Mouse (Mus musculus) T-cell, adult 2 months (primary cell): ENCODE results near the gene Nuak1.

Experiments
- DNase-seq: peaks from one replicate; pipeline ENCODE4 v3.0.0; 2022; ENCODE audit warnings: low spot score

Gene Nuak1

GRCm38 (mm10) chr10:84381276-84381798, 59.1 kb downstream of the Nuak1 start:
- DNase-seq = no peak

GRCm38 (mm10) chr10:84379366-84379765, 61.0 kb downstream of the Nuak1 start:
- DNase-seq = no peak

DNA sequence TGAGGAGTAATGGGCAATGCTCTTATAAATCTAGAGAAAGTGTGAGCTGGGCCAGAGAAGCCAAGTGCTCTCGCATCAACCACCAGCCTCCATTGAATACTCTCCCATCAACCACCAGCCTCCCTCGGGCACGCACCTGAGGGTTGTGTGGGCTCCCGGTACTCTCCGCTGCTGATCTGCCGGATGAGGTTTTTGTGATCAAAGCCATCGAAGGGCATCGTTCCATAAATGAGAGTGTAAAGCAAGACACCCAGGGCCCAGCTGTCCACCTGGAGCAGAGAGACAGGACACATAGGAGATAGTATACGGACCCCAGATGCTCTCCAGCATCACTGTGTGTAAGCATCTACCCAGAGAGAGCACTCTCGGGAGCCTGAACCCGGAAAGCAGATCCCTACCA, 62.4 kb downstream of the Nuak1 start:
- DNase-seq = no peak

DNA sequence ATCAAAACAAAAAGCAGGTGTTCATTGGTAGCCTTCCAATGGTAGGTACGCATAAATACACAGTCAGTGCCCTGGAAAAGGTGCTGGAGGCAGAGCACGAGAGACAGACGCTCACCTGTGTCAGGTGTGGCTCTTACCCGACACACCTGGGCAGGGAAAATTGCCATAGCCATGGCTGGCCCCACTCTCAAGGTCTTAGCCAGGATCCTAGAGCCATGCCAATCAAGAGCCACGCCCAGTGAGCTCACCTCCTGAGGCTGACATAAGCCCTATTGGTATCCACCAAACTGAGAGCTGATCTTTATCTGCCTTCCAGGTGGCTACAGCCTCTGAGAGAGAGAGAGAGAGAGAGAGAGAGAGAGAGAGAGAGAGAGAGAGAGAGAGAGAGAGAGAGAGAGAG, 64.1 kb downstream of the Nuak1 start:
- DNase-seq = no peak

DNA sequence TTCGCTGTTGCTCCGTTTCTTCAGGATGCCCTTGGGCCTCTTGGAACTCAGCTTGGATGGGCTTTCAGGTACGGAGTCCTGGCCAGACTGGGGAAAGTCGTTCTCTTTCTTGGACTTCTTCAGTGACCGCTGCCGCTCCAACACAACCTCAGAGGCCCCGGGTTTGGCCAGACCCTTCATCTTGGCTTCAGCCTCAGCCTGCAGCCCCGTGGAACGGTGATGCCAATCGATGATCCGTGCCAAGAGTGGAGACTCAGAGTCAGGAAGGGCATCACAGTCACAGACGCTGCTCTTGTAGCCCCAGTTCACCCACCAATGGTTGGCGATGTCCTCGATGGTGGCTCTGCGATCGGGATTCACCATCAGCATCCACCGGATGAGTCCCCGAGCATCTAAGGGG, 65.4 kb downstream of the Nuak1 start:
- DNase-seq = no peak

- DNase-seq = no peak
These were observed 66.9 kb downstream of the Nuak1 start for GRCm38 (mm10) chr10:84373476-84373875.

DNA sequence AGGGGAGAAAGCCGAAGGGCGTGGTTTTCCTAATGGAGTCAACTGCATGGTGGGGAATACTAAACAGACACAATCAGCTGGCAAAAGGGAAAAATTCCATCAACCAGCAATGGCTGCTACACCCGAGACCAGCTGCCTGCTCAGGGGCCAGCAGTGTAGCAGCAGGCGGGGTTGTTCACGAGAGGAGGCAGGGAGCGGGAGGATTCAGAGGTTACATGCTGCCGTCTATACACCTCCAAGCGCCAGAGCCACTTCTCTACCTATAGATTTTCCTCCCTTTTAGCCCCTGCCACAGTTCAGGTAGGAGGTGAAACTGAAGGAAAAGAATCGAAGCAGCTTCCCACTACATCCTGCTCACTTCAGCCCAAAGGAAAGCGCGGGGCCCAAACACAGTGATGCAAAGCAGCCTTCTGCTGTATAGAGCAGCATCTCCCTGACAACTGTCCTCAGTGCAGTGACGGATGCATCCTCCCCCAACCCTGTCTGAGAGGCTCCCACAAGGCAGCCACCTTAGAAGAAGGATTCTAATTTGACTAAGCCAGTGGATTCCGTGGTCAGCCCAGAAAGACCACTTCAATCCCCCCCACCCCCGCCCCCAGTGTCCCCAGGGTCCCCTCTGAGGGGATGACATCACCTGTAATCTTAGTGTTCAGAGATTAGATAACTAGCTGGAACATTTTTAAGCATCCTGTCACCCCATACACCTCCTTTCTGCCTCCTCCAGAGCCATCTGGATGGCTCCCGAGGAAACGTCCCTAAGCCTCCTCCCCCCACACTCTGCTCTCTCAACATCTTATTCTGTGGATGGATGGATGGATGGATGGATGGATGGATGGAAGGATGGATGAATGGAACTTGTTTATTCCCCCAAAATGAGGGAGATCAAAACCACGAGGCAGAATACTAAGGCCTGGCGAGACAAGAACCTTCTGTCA, 68.0 kb downstream of the Nuak1 start:
- no peak for DNase-seq

- DNase-seq = no peak
These were observed 68.7 kb downstream of the Nuak1 start for GRCm38 (mm10) chr10:84371681-84372160.

- DNase-seq = no peak
These were observed 69.2 kb downstream of the Nuak1 start for GRCm38 (mm10) chr10:84371230-84371629.

GRCm38 (mm10) chr10:84369646-84370314, 70.6 kb downstream of the Nuak1 start:
- DNase-seq = no peak

- no peak for DNase-seq
These were observed 72.2 kb downstream of the Nuak1 start for GRCm38 (mm10) chr10:84368185-84368584.

DNA sequence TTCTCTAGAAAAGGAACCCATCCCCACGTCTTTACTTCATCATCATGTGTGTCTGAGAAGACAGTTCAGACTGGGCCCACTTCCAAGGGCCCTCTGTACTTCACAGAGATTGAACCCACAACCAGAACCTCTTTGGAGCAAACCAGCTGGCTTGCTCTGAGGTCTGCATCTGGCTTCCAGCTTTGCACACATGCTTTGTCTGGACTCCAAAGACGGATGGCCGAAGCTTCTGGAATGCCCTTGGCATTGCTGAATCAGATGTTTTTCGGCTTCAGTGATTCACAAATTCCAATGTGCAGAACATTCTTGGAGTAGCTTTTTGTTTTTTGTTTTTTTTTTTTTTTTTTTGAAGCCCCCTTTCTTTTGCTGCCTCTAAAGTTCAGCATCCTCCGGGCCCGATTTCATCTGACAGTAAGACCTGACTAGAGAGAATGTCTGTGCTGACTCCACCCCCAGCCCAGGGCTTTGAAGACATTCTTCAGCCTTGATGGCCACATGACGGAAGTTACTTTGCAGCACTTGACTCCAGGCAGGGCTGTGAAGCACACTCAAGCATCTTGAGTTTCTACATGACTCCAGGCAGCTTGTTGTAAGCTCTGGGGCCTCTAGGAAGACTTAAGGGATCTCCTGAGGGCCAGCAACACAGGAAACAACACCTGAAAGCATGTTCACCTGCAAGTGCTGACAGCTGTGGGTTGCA, 75.1 kb downstream of the Nuak1 start:
- DNase-seq = no peak

DNA sequence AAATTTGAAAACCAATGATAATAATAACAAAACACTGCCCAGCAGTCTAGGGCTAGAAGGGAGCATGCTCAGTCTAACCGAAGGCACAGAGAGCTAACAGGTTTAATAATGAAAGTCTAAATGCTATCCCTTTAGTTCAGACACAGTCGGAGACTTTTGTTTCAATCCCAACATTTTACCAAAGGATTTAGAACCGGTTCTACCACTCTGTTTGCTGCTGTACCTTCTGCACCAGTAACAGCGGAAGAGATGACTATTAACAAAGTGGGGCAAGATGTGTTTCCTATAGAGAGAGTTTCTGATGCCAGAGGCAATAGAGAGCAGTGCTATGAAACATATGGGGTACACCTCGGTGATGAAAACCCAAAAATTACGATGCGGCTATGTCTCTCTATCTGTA, 76.6 kb downstream of the Nuak1 start:
- DNase-seq = no peak

DNA sequence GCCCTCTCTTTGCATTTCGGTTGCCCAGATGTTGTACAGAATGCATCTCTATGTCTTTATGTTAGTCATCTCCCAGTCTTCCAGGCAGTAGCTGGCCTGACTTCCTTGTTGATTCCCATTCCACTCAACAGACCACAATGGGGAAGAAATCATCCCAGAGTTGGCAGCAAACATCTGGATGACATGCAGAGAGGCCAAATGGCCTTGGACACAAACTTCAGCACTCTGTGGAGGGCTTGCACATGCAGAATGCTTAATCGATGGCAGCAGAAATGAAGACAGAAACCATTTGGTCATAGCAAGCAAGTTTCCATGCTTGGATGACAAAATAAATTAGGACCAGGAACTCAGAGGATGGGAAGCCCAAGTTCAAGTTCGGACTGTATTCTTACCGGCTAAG, 79.4 kb downstream of the Nuak1 start:
- DNase-seq = no peak

DNA sequence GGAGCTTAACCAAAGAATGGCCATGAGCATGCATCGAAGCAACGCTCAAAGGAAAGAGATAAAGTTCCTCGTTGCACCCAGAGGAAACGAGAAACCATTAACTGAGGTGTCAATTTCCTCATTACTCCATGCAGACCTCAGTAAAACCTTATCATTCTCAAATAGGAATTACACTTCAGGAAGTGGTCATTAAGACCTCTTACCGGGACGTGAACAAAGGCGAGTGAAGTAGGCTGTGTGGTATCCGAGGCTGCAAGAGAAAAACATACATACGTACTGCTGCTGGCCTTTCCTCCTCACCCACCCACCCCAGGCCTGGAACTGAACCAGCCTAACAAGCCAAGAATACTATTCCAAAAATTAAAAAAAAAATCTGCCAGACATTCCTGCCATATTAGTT, 80.0 kb downstream of the Nuak1 start:
- DNase-seq = no peak

- no peak for DNase-seq
These were observed 81.7 kb downstream of the Nuak1 start for GRCm38 (mm10) chr10:84358738-84359120.

GRCm38 (mm10) chr10:84357997-84358737, 82.2 kb downstream of the Nuak1 start:
- DNase-seq = no peak

DNA sequence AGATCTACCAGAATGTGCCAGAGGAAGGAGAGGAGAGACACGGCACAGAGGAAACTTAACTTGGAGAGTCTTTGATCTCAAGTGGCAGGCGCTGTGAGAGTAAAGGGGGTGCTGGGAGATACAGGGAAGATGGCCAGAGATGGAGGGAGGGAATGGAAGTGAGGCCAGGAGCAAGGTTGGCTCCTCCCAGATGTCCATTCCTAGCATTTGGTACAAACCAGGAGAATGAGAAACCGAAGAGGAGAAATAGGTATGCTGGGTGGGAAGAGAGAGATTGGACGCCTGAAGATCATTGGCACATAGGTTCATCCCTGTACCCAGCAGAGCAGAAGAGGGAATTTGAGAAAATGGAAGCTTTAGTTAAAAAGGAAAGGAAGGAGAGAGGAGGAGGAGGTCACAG, 82.8 kb downstream of the Nuak1 start:
- DNase-seq = no peak

GRCm38 (mm10) chr10:84354323-84354722, 86.1 kb downstream of the Nuak1 start:
- no peak for DNase-seq

DNA sequence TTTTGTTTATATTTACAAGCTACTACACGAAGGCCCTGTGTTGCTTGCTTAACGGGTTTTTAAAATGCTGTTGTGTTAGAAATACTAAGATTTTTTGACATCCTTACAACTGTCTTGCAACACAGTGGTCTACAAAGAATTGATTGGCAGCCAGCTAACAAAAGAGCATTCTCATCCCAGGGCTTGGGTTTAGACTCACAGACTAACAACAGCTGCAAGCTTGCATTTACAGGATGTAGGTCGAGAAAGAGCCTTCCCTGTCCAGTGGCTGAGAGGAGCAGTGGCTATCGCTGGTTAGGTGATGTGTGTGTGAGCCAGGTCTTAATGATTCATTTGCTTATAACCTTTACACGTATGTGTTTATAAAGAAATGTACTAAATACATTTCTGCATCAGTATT, 94.7 kb downstream of the Nuak1 start:
- DNase-seq = no peak

- no peak for DNase-seq
These were observed 96.9 kb downstream of the Nuak1 start for GRCm38 (mm10) chr10:84343536-84343935.

- no peak for DNase-seq
These were observed 100.9 kb downstream of the Nuak1 start for GRCm38 (mm10) chr10:84339456-84339855.
